Mouse (Mus musculus) embryonic facial prominence, embryonic 14.5 days (tissue): Measurements from ENCODE around the gene Olfr1277. TPM values are rescaled to one million over a fixed set of nuclear protein-coding genes. Genes with fewer than 3 reads are reported as not detected.

ENCODE experiments used
- ATAC-seq: fragments of 200-750 bp; cut with Nextera tagmentation; 2 replicates; pipeline ENCODE4 v1.8.0; 2017; ENCODE audit warnings: low read depth, moderate number of reproducible peaks, moderate TSS enrichment
- DNase-seq: peaks from one replicate; pipeline ENCODE4 v3.0.0-alpha.2; 2015; ENCODE audit warnings: low spot score
- H3K27ac ChIP-seq: fragments of 300-500 bp; sonication (generic); replicated peaks from 2 replicates; pipeline ENCODE4 v1.5.1; 2014; ENCODE audit warnings: low read depth, mild to moderate bottlenecking, low read length, moderate library complexity
- H3K27me3 ChIP-seq: fragments of 300-500 bp; sonication (generic); replicated peaks from 2 replicates; pipeline ENCODE4 v1.6.1; 2014; ENCODE audit warnings: low read length; ENCODE audit not compliant: control insufficient read depth, insufficient read depth
- H3K36me3 ChIP-seq: fragments of 300-500 bp; sonication (generic); 2 replicates; pipeline ENCODE4 v1.6.1; 2014; ENCODE audit warnings: low read length, mixed read lengths; ENCODE audit not compliant: control insufficient read depth, insufficient read depth
- H3K4me1 ChIP-seq: fragments of 300-500 bp; sonication (generic); 2 replicates; pipeline ENCODE4 v1.6.1; 2014; ENCODE audit warnings: antibody characterized with exemption, low read length; ENCODE audit not compliant: control insufficient read depth, insufficient read depth
- H3K4me2 ChIP-seq: fragments of 300-500 bp; sonication (generic); 2 replicates; pipeline ENCODE4 v1.6.1; 2014; ENCODE audit warnings: low read depth, mild to moderate bottlenecking, low read length, moderate library complexity, mixed read lengths
- H3K4me3 ChIP-seq: fragments of 300-500 bp; sonication (generic); 2 replicates; pipeline ENCODE4 v1.5.1; 2014; ENCODE audit warnings: low read depth, mild to moderate bottlenecking, low read length
- H3K9ac ChIP-seq: fragments of 300-500 bp; sonication (generic); 2 replicates; pipeline ENCODE4 v1.6.1; 2014; ENCODE audit warnings: low read depth, mild to moderate bottlenecking, low read length, moderate library complexity, mixed read lengths
- H3K9me3 ChIP-seq: fragments of 300-500 bp; sonication (generic); 2 replicates; pipeline ENCODE4 v1.6.1; 2016; ENCODE audit warnings: low read length; ENCODE audit not compliant: control insufficient read depth
- WGBS: fragments of 180-500 bp; shearing (Covaris S2); extraction: QIAGEN DNeasy Blood & Tissue Kit; methylation state at CpG from one replicate; pipeline ENCODE4 v1.1.7; 2014; 5-methylcytosine and 5-hydroxymethylcytosine counted together
- polyA plus RNA-seq: library from polyadenylated mRNA; unstranded; fragments of >200 nt; fragmentation: Nextera tagmentation; extraction: Ambion mirVana; gene quantifications from 2 replicates; pipeline ENCODE4 v1.2.1, GENCODE M21; 2014

Gene Olfr1277
- polyA plus RNA-seq, result not detected in 2 replicates

DNA sequence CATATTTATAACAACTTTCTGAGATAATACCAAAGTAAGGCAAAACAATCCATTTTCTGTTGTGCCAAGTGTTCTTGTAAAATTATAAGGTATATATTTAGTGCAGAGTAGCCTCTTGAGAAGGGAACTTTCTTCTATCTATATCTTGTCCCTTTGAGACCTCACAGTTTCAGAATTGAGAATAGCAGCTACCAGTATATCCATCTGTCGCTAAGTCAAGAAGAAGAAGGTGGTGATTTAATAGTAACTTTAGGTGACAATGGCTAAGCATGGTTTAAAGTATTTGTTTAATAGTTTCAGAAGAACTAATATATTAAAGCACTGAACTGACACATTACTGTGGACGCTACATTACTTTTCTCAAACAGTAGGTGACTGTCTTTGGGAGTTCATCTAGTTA, at the start of gene Olfr1277:
TSS of gene Olfr1277 (minus strand) at position 101 of the 400 bp plus-strand sequence.
- DNase-seq (no peak), ATAC-seq (no peak)
- Histone ChIP-seq H3K9me3 (no peaks in the 10 kb centered on the region), H3K27ac (no peak within 1 kb of the TSS), H3K4me3 (no peak within 1 kb of the TSS), H3K4me2 (no peak within 1 kb of the TSS), H3K27me3 (no peaks in the 10 kb centered on the region), H3K4me1 (no peaks in the 10 kb centered on the region), H3K9ac (no peak within 1 kb of the TSS), H3K36me3 (no peaks in the 10 kb centered on the region)
- 79% methylated on average over 2 of the region's 2 CpGs for WGBS

DNA sequence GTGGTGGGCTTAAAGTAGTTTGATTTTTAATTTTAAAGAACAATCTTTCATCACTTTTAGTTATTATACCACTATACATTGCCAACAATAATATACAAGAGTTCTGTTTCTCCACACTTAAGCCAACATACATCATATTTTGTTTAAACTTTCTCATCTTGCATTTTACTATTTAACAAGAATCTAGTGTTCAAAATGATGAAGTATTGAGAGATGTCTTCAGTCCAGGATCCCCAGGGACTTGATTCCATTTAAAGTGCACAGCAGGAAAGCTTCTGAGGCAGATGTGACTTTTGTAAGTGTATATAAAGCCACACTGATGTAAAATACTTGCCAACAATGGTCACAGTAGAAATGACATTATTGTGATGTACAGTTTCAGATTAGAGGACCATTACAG, 39.8 kb upstream of the Olfr1277 start, which contains the start of gene Olfr1280:
TSS of gene Olfr1280 (plus strand) at position 301 of the 400 bp plus-strand sequence.
- no peaks in the 10 kb centered on the region for H3K36me3 ChIP-seq
- no peak within 1 kb of the TSS for H3K9ac ChIP-seq
- no peak within 1 kb of the TSS for H3K4me3 ChIP-seq
- DNase-seq (no peak), ATAC-seq (no peak)
- no peak within 1 kb of the TSS for H3K4me2 ChIP-seq
- H3K4me1 ChIP-seq, result no peaks in the 10 kb centered on the region
- no peaks in the 10 kb centered on the region for H3K27me3 ChIP-seq
- no peaks in the 10 kb centered on the region for H3K9me3 ChIP-seq
- no peak within 1 kb of the TSS for H3K27ac ChIP-seq

DNA sequence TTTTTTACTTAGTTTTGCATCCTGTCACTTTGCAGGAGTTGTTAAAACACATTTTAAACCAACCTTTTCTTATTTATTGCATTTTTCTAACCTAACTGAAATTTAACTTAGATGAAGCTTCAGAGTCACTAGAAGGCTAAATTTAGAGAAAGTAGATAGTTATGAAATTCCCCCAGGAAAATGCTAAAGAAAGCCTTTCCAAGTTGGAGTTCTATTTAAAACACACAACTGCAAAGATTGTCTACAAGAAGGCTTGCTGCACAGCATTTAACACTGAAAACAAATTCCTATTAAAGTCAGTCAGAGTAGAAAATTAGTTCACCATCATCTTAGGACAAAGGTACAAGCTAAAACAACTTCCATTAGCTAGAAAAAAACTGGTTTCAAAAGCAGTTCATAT, 26.5 kb upstream of the Olfr1277 start, which contains the start of gene Olfr1279:
TSS of gene Olfr1279 (plus strand) at position 262 of the 400 bp plus-strand sequence.
- ATAC-seq, result no peak
- H3K9me3 ChIP-seq, result no peaks in the 10 kb centered on the region

DNA sequence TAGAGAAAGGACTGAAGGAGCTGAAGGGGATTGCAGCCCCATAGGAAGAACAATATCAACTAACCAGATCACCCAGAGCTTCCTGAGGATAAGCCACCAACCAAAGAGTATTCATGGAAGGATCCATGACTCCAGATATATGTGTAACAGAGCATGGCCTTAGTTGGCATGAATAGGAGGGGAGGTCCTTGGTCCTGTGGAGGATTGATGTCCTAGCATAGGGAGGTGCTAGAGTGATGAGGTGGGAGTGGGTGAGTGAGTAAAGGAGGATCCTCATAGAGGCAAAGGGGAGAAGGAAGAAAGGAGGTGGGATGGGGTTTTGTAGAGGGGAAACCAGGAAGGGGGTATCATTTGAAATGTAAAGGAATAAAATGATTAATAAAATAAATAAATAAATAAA, 24.6 kb upstream of the Olfr1277 start:
- ATAC-seq (no peak), DNase-seq (no peak)
- Histone ChIP-seq H3K9ac (no peak overlapping the region), H3K4me3 (no peak overlapping the region), H3K27ac (no peak overlapping the region), H3K4me2 (no peak overlapping the region), H3K27me3 (no peaks in the 10 kb centered on the region), H3K36me3 (no peaks in the 10 kb centered on the region), H3K4me1 (no peaks in the 10 kb centered on the region), H3K9me3 (no peaks in the 10 kb centered on the region)

More for the DNA sequence above, 26.5 kb upstream of the Olfr1277 start, which contains the start of gene Olfr1279:
- Histone ChIP-seq H3K4me2 (no peak within 1 kb of the TSS), H3K9ac (no peak within 1 kb of the TSS), H3K4me1 (no peaks in the 10 kb centered on the region), H3K27ac (no peak within 1 kb of the TSS), H3K27me3 (no peaks in the 10 kb centered on the region), H3K4me3 (no peak within 1 kb of the TSS), H3K36me3 (no peaks in the 10 kb centered on the region)
- DNase-seq, result no peak

DNA sequence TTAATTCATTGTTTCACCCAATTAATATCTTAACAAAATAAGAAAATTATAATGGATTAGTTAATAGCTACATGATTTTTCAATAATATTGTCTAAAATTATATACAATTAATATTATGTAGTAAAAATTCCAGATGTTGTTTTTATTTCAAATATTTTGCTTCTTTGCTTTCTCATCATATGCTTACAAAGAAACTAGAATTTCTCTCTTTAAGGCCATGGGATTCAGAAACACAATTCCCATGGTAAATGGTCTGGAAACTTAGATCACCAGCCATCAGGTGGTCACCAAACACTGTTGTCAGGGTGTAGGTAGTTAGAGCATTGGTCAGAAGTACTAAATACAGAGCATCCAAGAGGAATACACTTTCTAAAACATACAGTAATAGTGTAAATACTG, 15.9 kb upstream of the Olfr1277 start, which contains the start of gene Olfr1278:
TSS of gene Olfr1278 (plus strand) at position 301 of the 400 bp plus-strand sequence.
- Histone ChIP-seq H3K36me3 (no peaks in the 10 kb centered on the region), H3K27ac (no peak within 1 kb of the TSS), H3K4me1 (no peaks in the 10 kb centered on the region), H3K4me2 (no peak within 1 kb of the TSS), H3K9me3 (no peaks in the 10 kb centered on the region), H3K9ac (no peak within 1 kb of the TSS), H3K4me3 (no peak within 1 kb of the TSS), H3K27me3 (no peaks in the 10 kb centered on the region)
- DNase-seq (no peak), ATAC-seq (no peak)

DNA sequence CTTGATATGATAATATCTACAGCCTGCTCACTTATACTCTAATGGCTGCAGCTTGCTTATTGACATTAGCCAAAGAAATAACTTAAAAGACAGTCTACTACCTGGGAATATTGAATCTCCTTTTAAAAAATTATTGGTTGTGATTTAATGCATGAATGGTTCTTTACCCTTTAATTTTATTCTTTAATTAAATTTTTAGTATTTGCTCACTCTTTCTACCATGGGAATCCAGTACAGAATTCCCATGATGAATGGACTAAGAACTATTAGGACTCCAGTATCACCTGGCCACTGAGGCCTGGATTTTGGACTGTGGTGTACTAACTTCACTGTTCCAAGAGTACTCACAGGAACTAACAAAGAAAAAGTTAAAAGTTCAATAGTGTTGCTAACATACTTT, 19.7 kb downstream of the Olfr1277 start, which contains the start of gene Olfr1276:
TSS of gene Olfr1276 (plus strand) at position 301 of the 400 bp plus-strand sequence.
- Histone ChIP-seq H3K27ac (no peak within 1 kb of the TSS), H3K4me1 (no peaks in the 10 kb centered on the region), H3K9ac (no peak within 1 kb of the TSS), H3K27me3 (no peaks in the 10 kb centered on the region), H3K4me3 (no peak within 1 kb of the TSS), H3K4me2 (no peak within 1 kb of the TSS), H3K36me3 (no peaks in the 10 kb centered on the region), H3K9me3 (no peaks in the 10 kb centered on the region)
- no peak for ATAC-seq
- no peak for DNase-seq

DNA sequence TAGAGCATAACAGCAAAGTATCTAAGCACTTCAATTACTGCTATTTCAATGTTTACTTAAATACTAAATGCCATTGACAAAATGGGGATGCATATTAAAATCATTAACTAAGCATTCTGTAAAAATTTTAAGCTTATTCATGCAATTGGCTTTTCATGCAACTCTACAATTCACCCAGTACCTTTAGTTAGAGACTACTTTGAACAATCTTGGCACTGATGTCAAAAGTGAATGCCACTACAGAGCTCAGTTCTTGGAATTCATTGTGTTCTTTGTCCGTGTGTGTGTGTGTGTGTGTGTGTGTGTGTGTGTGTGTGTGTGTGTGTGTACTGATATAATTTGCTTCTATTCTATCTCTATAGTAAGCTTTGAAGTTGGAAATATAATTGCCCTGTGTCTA, 38.7 kb downstream of the Olfr1277 start, which contains the start of gene Olfr1275:
TSS of gene Olfr1275 (minus strand) at position 101 of the 400 bp plus-strand sequence.
- Histone ChIP-seq H3K36me3 (no peaks in the 10 kb centered on the region), H3K27ac (no peak within 1 kb of the TSS), H3K4me1 (no peaks in the 10 kb centered on the region), H3K9ac (no peak within 1 kb of the TSS), H3K4me2 (no peak within 1 kb of the TSS), H3K4me3 (no peak within 1 kb of the TSS), H3K9me3 (no peaks in the 10 kb centered on the region), H3K27me3 (no peaks in the 10 kb centered on the region)
- DNase-seq, result no peak
- no peak for ATAC-seq
- WGBS, result 85% methylated on average over 1 of the region's 1 CpGs

DNA sequence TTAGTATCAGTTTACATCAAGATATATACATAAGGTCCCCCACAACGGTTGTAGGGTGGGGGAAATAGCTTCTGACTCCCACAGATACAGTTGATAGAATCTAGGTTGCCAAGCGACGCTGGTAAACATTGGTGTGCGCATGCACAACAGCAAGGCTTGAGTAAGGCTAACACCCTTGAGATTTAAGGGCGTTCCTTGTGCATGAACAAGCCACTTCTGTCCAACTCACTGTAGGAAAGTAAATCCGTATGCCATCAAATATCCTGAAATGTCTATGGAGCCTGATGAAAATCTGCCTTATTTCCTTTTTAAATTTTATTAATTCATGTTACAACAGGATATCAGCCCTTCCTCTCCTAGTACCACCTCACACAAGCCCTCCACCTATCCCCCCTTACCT, 44.4 kb downstream of the Olfr1277 start, which contains the start of gene 4930430A15Rik:
TSS of gene 4930430A15Rik (minus strand) at position 101 of the 400 bp plus-strand sequence.
- no peak within 1 kb of the TSS for H3K4me3 ChIP-seq
- H3K4me2 ChIP-seq, result no peak within 1 kb of the TSS
- no peak for ATAC-seq
- H3K36me3 ChIP-seq, result no peaks in the 10 kb centered on the region
- 85% methylated on average over 6 of the region's 6 CpGs for WGBS
- H3K27me3 ChIP-seq, result no peaks in the 10 kb centered on the region
- H3K27ac ChIP-seq, result no peak within 1 kb of the TSS
- no peak within 1 kb of the TSS for H3K9ac ChIP-seq
- DNase-seq, result no peak
- H3K4me1 ChIP-seq, result no peaks in the 10 kb centered on the region
- no peaks in the 10 kb centered on the region for H3K9me3 ChIP-seq
